Mouse (Mus musculus) liver, postnatal 0 days (tissue): ENCODE results near the gene Upk1a. TPM values are rescaled to one million over a fixed set of nuclear protein-coding genes. Genes with fewer than 3 reads are reported as not detected.
A peak's percentile ranks its signal among the peaks of the same experiment; 100 is the strongest.

Experiments used
- ATAC-seq: fragments of 200-750 bp; cut with Nextera tagmentation; 2 replicates; pipeline ENCODE4 v1.8.0; 2017; ENCODE audit warnings: mild to moderate bottlenecking, moderate library complexity
- DNase-seq: peaks from one replicate; pipeline ENCODE4 v3.0.0-alpha.2; 2016
- H3K27ac ChIP-seq: fragments of 300-500 bp; sonication (generic); 2 replicates; pipeline ENCODE4 v1.5.1; 2014; ENCODE audit warnings: antibody characterized with exemption, moderate library complexity, mild to moderate bottlenecking, low read depth
- H3K27me3 ChIP-seq: fragments of 300-500 bp; sonication (generic); 2 replicates; pipeline ENCODE4 v1.6.1; 2014; ENCODE audit warnings: low read length, control low read depth, mixed read lengths; ENCODE audit not compliant: insufficient read depth
- H3K36me3 ChIP-seq: fragments of 300-500 bp; sonication (generic); replicated peaks from 2 replicates; pipeline ENCODE4 v1.6.1; 2014; ENCODE audit warnings: mild to moderate bottlenecking, control low read depth, low read length, moderate library complexity, mixed read lengths; ENCODE audit not compliant: insufficient read depth
- H3K4me1 ChIP-seq: fragments of 300-500 bp; sonication (generic); 2 replicates; pipeline ENCODE4 v1.6.1; 2014; ENCODE audit warnings: antibody characterized with exemption, mild to moderate bottlenecking, control low read depth; ENCODE audit not compliant: insufficient read depth
- H3K4me2 ChIP-seq: fragments of 300-500 bp; sonication (generic); 2 replicates; pipeline ENCODE4 v1.6.1; 2014; ENCODE audit warnings: low read depth, mild to moderate bottlenecking, low read length, moderate library complexity, mixed read lengths
- H3K4me3 ChIP-seq: fragments of 300-500 bp; sonication (generic); 2 replicates; pipeline ENCODE4 v1.5.1; 2014; ENCODE audit warnings: low read depth, low read length
- H3K9ac ChIP-seq: fragments of 300-500 bp; sonication (generic); replicated peaks from 2 replicates; pipeline ENCODE4 v1.6.1; 2014; ENCODE audit warnings: mild to moderate bottlenecking, moderate library complexity
- H3K9me3 ChIP-seq: fragments of 300-500 bp; sonication (generic); 2 replicates; pipeline ENCODE4 v1.6.1; 2016; ENCODE audit warnings: mild to moderate bottlenecking, control low read depth, low read length, mixed read lengths
- CTCF ChIP-seq: sonication (generic); IDR thresholded peaks from 2 replicates; pipeline ENCODE4 v1.5.1; 2016; ENCODE audit warnings: antibody characterized with exemption, low read depth
- EP300 ChIP-seq: IDR thresholded peaks from 2 replicates; pipeline ENCODE4 v1.6.1; 2016; ENCODE audit warnings: antibody characterized with exemption, low read depth, mild to moderate bottlenecking
- WGBS: fragments of 180-500 bp; shearing (Covaris S2); extraction: QIAGEN DNeasy Blood & Tissue Kit; methylation state at CpG from one replicate; pipeline ENCODE4 v1.1.7; 2014; ENCODE audit not compliant: insufficient replicate concordance; 5-methylcytosine and 5-hydroxymethylcytosine counted together
- microRNA-seq: library from miRNA; unstranded; fragments of <30 nt; microRNA quantifications from one replicate; pipeline ENCODE4, GENCODE M21; 2016
- polyA plus RNA-seq: library from polyadenylated mRNA; unstranded; fragments of >200 nt; fragmentation: Nextera tagmentation; extraction: Ambion mirVana; gene quantifications from 2 replicates; pipeline ENCODE4 v1.2.1, GENCODE M21; 2015

Gene Upk1a
- polyA plus RNA-seq, 1 experiment from 2014 or later: 0.07 TPM

DNA sequence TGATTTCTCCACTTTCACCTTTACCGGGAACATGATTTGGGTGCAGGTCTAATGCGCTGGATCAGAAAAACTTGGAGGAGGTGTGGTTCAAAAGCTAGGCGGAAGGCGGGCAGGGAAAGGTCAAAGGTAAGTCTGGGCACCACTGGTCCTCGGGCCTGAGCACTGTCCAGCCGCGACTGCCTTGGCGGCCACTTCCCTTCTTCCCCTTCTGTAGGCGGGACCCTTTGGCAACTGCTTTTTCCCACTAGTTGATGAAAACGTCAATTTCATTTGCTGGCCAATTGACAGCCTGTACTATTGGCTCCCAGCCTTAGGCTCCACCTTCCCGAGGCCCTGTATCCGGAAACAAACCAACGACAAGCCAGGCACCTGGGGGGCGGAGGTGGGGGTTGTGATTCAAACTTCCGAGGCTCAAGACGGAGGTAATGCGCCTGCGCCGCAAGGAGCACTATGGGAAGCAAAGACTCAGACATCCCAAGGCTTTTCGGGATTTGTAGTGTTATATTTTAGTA, 53.1 kb downstream of the Upk1a start, which contains the start of gene Lin37:
Gene Lin37, minus strand, starts transcription at position 396 of the 512 bp plus-strand sequence.
- Histone ChIP-seq H3K9me3 (no peaks in the 10 kb centered on the region), H3K4me2 (peak within 1 kb of the TSS; percentile 80), H3K27ac (peak within 1 kb of the TSS; percentile 55), H3K4me3 (peak within 1 kb of the TSS; percentile 58), H3K4me1 (peaks cover 24% of the 10 kb centered on the region), H3K36me3 (peaks cover 22% of the 10 kb centered on the region), H3K27me3 (no peaks in the 10 kb centered on the region), H3K9ac (peak within 1 kb of the TSS; percentile 60)
- DNase-seq (peak; percentile 92), ATAC-seq (peak; percentile 80)
- TF ChIP-seq CTCF (no peak), EP300 (no peak)
- under 1% methylated on average over 20 of the region's 20 CpGs for WGBS

DNA sequence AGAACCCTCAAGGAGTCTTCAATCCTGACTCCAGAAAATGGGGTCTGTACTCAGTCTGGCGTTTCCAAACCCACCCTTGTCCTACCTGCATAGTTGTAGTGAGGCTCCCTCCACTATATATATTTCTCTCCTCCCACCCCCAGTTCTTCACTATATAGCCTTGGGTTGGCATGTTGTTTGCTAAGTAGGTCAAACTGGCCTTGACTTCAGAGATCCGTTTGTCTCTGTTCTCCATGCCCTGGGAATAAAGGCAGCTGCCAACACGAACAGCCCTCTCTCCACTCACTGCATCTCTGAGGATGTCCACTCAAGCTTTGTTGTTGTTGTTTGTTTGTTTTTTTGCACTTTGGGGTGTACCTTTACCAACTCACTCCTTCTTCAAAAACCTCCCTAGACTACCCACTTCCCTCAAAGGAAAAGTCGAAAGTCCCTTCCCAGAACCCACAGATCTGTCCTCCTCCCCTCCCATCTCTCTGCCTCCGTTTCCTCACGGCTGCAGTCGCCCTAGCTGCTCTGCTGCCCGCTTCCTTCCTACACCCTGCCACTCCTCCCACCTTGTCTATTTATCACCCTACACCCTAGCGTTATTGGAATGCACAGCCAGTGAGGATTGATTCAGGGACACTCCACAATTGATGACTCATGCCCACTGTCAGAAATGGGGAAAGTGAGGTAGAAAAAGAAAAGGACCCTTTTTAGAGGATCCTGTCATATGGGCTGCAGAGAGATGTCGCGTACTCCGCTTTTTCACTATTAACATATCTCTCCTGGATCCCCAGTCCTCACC, 53.8 kb downstream of the Upk1a start:
- TF ChIP-seq EP300 (no peak), CTCF (no peak)
- H3K9me3 ChIP-seq: no peaks in the 10 kb centered on the region
- H3K27ac ChIP-seq: peak overlapping the region; percentile 55
- no peak for DNase-seq
- peak overlapping the region; percentile 80 for H3K4me2 ChIP-seq
- H3K4me3 ChIP-seq: peak overlapping the region; percentile 58
- H3K4me1 ChIP-seq: peaks cover 20% of the 10 kb centered on the region
- no peaks in the 10 kb centered on the region for H3K27me3 ChIP-seq
- peak overlapping the region; percentile 60 for H3K9ac ChIP-seq
- peak; percentile 18 for ATAC-seq
- H3K36me3 ChIP-seq: peaks cover 22% of the 10 kb centered on the region
- WGBS: 8% methylated on average over 12 of the region's 12 CpGs

DNA sequence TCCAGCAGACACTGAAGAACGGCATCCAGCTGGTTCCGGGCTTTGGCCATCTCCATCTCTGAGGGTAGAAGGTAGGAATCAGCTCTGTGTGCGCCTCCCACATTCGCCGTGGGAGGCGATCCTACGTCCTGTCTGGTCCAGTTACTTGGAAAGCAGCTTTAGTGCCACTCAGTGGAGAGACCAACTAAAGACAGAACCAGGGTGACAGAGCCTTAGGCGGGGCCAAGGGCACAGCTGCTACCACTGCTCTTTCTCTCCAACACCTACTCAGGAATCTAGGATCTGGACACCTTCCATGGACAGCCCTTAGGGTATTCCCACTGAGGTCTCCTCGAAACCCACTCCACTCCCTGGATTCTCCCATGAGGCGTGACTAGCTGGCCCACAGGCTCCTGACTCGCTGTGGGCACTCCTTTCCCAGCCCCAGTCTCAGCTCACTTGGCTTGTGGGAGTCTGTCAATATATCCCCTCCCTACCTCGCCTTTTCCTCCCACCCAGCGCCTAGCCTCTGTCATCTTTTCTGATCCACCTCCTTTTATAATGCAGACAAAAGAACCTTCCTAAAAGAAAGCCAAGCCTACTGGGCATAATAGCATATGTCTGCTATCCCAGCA, 54.6 kb downstream of the Upk1a start:
- ATAC-seq (no peak), DNase-seq (no peak)
- peak overlapping the region; percentile 58; the same call in 1 of the 2 replicates for H3K4me3 ChIP-seq
- H3K27me3 ChIP-seq: no peaks in the 10 kb centered on the region
- peak overlapping the region; percentile 80 for H3K4me2 ChIP-seq
- peak overlapping the region; percentile 31; the same call in 1 of the 2 replicates for H3K9ac ChIP-seq
- H3K27ac ChIP-seq: no peak overlapping the region
- peaks cover 22% of the 10 kb centered on the region for H3K36me3 ChIP-seq
- no peak for TF ChIP-seq CTCF
- TF ChIP-seq EP300: no peak
- no peaks in the 10 kb centered on the region for H3K9me3 ChIP-seq
- WGBS: 84% methylated on average over 13 of the region's 13 CpGs
- H3K4me1 ChIP-seq: peaks cover 26% of the 10 kb centered on the region

DNA sequence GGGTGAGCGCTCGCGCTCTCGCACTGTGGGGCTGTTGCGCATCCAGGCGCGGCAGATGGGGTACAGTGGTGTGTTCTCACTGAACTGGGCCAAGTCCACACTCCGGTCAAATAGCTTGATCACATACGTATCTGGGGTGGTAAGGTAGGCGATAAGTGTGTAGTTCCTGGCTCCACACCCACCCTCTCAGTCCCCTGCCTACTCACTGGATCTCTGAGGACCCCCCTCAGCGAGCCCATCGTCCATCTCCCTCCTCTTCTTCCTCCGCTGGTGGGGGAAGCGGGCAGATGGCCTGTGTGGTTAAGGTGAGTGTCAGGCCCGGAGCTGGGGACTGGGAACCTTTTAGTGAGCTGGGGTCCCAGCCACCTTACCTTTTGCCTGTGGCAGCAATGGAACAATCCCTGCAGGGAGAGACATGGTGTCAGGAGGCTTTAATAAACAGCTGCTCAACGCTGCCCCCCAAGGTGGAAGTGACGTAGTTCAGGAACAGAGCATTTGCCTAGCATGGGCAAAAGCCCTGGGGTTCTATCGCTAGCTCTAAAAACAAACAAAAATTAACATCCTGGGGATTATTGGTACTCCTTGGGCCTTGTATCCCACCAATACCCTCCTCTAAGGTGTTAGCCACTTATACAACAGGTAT, 55.6 kb downstream of the Upk1a start:
- Histone ChIP-seq H3K27ac (no peak overlapping the region), H3K4me1 (peaks cover 26% of the 10 kb centered on the region), H3K4me2 (no peak overlapping the region), H3K9ac (no peak overlapping the region), H3K4me3 (no peak overlapping the region), H3K36me3 (peaks cover 22% of the 10 kb centered on the region), H3K9me3 (no peaks in the 10 kb centered on the region), H3K27me3 (no peaks in the 10 kb centered on the region)
- TF ChIP-seq EP300: no peak
- TF ChIP-seq CTCF: peak; percentile 47
- no peak for ATAC-seq
- 92% methylated on average over 18 of the region's 18 CpGs for WGBS
- DNase-seq: no peak

DNA sequence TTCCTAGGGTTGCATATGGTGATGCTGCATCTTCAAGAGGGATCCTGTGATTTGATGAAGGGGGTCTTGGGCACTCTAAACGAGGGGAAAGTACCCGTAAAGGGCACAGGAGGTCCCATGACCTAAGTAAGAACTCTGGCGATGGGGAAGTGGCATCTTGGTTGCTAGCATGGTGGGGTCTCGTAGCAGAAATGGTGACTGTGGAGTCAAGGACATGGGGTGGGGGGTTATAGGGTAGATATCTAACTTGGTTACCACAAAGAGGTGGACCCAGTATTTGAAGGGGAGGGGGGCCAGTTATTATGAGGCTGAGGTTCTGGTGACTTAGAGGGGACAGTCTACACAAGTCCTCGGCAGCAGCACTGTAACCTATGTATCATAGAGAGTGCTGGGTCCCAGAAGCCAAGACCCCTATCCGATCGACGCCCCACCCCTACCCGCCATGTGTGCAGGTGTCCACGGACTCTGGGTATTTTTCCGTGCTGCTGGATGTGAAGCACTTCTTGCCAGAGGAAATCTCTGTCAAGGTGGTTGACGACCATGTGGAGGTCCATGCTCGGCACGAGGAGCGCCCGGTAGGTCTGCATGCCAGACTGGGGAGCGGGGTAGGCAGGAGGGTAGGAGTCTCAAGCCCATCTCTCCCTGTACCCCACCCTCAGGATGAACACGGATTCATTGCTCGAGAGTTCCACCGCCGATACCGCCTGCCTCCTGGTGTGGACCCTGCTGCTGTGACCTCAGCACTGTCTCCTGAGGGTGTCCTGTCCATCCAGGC, 58.6 kb downstream of the Upk1a start:
- Histone ChIP-seq H3K27ac (no peak overlapping the region), H3K27me3 (no peaks in the 10 kb centered on the region), H3K9ac (peak overlapping the region; percentile 79), H3K4me2 (peak overlapping the region; percentile 90), H3K4me3 (peak overlapping the region; percentile 69), H3K9me3 (no peaks in the 10 kb centered on the region), H3K36me3 (peaks cover 23% of the 10 kb centered on the region), H3K4me1 (peaks cover 24% of the 10 kb centered on the region)
- ATAC-seq: no peak
- WGBS: 82% methylated on average over 22 of the region's 22 CpGs
- no peak for TF ChIP-seq CTCF
- no peak for TF ChIP-seq EP300
- DNase-seq: no peak

Small RNA genes within 50 kb of the gene (microRNA-seq; reads per million reads assigned to microRNA genes)
- not detected for gene Mir3569

Other genes with a start within 250 kb of the Upk1a start
- gene Tyrobp, start 199.1 kb downstream of the Upk1a start, polyA plus RNA-seq: 221 and 231 TPM in 2 replicates
- gene Hcst, start 193.0 kb downstream of the Upk1a start, polyA plus RNA-seq: 17.4 and 17.6 TPM in 2 replicates
- 1.7 and 2.3 TPM in 2 replicates for gene Nfkbid, start 191.1 kb downstream of the Upk1a start, polyA plus RNA-seq
- gene Aplp1, start 167.3 kb downstream of the Upk1a start, polyA plus RNA-seq: 1.2 and 1.6 TPM in 2 replicates
- gene Kirrel2, start 155.2 kb downstream of the Upk1a start, polyA plus RNA-seq: 0.05 TPM in 1 of 2 replicates, not detected in the other
- 0.06 and 0.07 TPM in 2 replicates for gene Nphs1, start 154.5 kb downstream of the Upk1a start, polyA plus RNA-seq
- 203 and 205 TPM in 2 replicates for gene Prodh2, start 119.2 kb downstream of the Upk1a start, polyA plus RNA-seq
- 1.0 and 1.1 TPM in 2 replicates for gene Arhgap33, start 77.8 kb downstream of the Upk1a start, polyA plus RNA-seq
- 4.9 and 6.6 TPM in 2 replicates for gene Hspb6, start 60.7 kb downstream of the Upk1a start, polyA plus RNA-seq
- gene Proser3, start 60.5 kb downstream of the Upk1a start, polyA plus RNA-seq: 0.53 and 1.1 TPM in 2 replicates
- 16.0 and 18.9 TPM in 2 replicates for gene Lin37, start 53.0 kb downstream of the Upk1a start, polyA plus RNA-seq
- gene U2af1l4, start 49.5 kb downstream of the Upk1a start, polyA plus RNA-seq: 34.4 and 34.8 TPM in 2 replicates
- 1.5 and 1.8 TPM in 2 replicates for gene Gm49396, start 49.5 kb downstream of the Upk1a start, polyA plus RNA-seq
- 85.3 and 94.5 TPM in 2 replicates for gene Psenen, start 49.2 kb downstream of the Upk1a start, polyA plus RNA-seq
- 0.52 and 1.2 TPM in 2 replicates for gene Igflr1, start 47.4 kb downstream of the Upk1a start, polyA plus RNA-seq
- 1.9 and 3.1 TPM in 2 replicates for gene Kmt2b, start 24.1 kb downstream of the Upk1a start, polyA plus RNA-seq
- 0.53 and 1.2 TPM in 2 replicates for gene Zbtb32, start 13.9 kb downstream of the Upk1a start, polyA plus RNA-seq
- gene Cox6b1, start 13.3 kb upstream of the Upk1a start, polyA plus RNA-seq: 995 and 998 TPM in 2 replicates
- gene Etv2, start 23.0 kb upstream of the Upk1a start, polyA plus RNA-seq: not detected in 2 replicates
- gene Rbm42, start 37.5 kb upstream of the Upk1a start, polyA plus RNA-seq: 41.8 and 43.3 TPM in 2 replicates
- gene Haus5, start 52.1 kb upstream of the Upk1a start, polyA plus RNA-seq: 11.4 and 13.0 TPM in 2 replicates
- not detected in 2 replicates for gene Pmis2, start 58.8 kb upstream of the Upk1a start, polyA plus RNA-seq
- 0.53 and 1.4 TPM in 2 replicates for gene 2200002J24Rik, start 86.1 kb upstream of the Upk1a start, polyA plus RNA-seq
- 1.1 and 1.6 TPM in 2 replicates for gene Atp4a, start 99.4 kb upstream of the Upk1a start, polyA plus RNA-seq
- gene Tmem147, start 116.7 kb upstream of the Upk1a start, polyA plus RNA-seq: 153 and 158 TPM in 2 replicates
- gene Gapdhs, start 130.8 kb upstream of the Upk1a start, polyA plus RNA-seq: 0.12 TPM in 1 of 2 replicates, not detected in the other
- gene Sbsn, start 138.6 kb upstream of the Upk1a start, polyA plus RNA-seq: 0.69 and 0.77 TPM in 2 replicates
- gene Dmkn, start 150.9 kb upstream of the Upk1a start, polyA plus RNA-seq: 1.5 and 1.8 TPM in 2 replicates
- not detected in 2 replicates for gene Krtdap, start 175.0 kb upstream of the Upk1a start, polyA plus RNA-seq
- 1.6 and 2.1 TPM in 2 replicates for gene Ffar2, start 210.9 kb upstream of the Upk1a start, polyA plus RNA-seq
- gene Ffar3, start 243.3 kb upstream of the Upk1a start, polyA plus RNA-seq: not detected in 2 replicates
- 0.06 TPM in 1 of 2 replicates, not detected in the other for gene Ffar1, start 248.7 kb upstream of the Upk1a start, polyA plus RNA-seq